Mouse (Mus musculus) stomach, postnatal 0 days (tissue): ENCODE measurements at regions not wholly inside any gene's neighbourhood (a gene's known extent, or its start where the extent isn't known, plus 50 kb on each side); places are given as distances from the start of the nearest gene placed in this dataset.
A peak's percentile ranks its signal among the peaks of the same experiment; 100 is the strongest.

Experiments
- ATAC-seq: fragments of 200-750 bp; cut with Nextera tagmentation; 2 replicates; pipeline ENCODE4 v1.8.0; 2017; ENCODE audit not compliant: low FRiP score, low TSS enrichment
- DNase-seq: peaks from one replicate; pipeline ENCODE4 v3.0.0-alpha.2; 2016; ENCODE audit warnings: low spot score
- H3K27ac ChIP-seq: fragments of 300-500 bp; sonication (generic); replicated peaks from 2 replicates; pipeline ENCODE4 v1.5.1; 2014; ENCODE audit warnings: mild to moderate bottlenecking, control low read depth
- H3K27me3 ChIP-seq: fragments of 300-500 bp; sonication (generic); 2 replicates; pipeline ENCODE4 v1.6.1; 2014; ENCODE audit warnings: low read length; ENCODE audit not compliant: control insufficient read depth, insufficient read depth
- H3K36me3 ChIP-seq: fragments of 300-500 bp; sonication (generic); 2 replicates; pipeline ENCODE4 v1.6.1; 2014; ENCODE audit warnings: low read length, mixed read lengths; ENCODE audit not compliant: control insufficient read depth, insufficient read depth
- H3K4me1 ChIP-seq: fragments of 300-500 bp; sonication (generic); replicated peaks from 2 replicates; pipeline ENCODE4 v1.6.1; 2014; ENCODE audit warnings: antibody characterized with exemption; ENCODE audit not compliant: control insufficient read depth, insufficient read depth
- H3K4me2 ChIP-seq: fragments of 300-500 bp; sonication (generic); replicated peaks from 2 replicates; pipeline ENCODE4 v1.6.1; 2014; ENCODE audit warnings: low read depth, mild to moderate bottlenecking, control low read depth, moderate library complexity
- H3K4me3 ChIP-seq: fragments of 300-500 bp; sonication (generic); 2 replicates; pipeline ENCODE4 v1.5.1; 2014; ENCODE audit warnings: low read depth, low read length, control low read depth
- H3K9ac ChIP-seq: fragments of 300-500 bp; sonication (generic); 2 replicates; pipeline ENCODE4 v1.6.1; 2014; ENCODE audit warnings: mild to moderate bottlenecking, low read length, control low read depth, mixed read lengths
- H3K9me3 ChIP-seq: fragments of 300-500 bp; sonication (generic); 2 replicates; pipeline ENCODE4 v1.6.1; 2016; ENCODE audit warnings: low read length; ENCODE audit not compliant: control insufficient read depth
- CTCF ChIP-seq: IDR thresholded peaks from 2 replicates; pipeline ENCODE4 v1.5.1; 2016; ENCODE audit warnings: antibody characterized with exemption, low read depth, mild to moderate bottlenecking, moderate library complexity
- EP300 ChIP-seq: optimal IDR thresholded peaks from 2 replicates; pipeline ENCODE3; 2016; ENCODE audit warnings: antibody characterized with exemption
- WGBS: fragments of 180-500 bp; shearing (Covaris S2); extraction: QIAGEN DNeasy Blood & Tissue Kit; methylation state at CpG from one replicate; pipeline ENCODE4 v1.1.7; 2014; 5-methylcytosine and 5-hydroxymethylcytosine counted together

- no peak overlapping the region for H3K4me2 ChIP-seq
- TF ChIP-seq CTCF (no peak), EP300 (no peak)
- no peaks in the 10 kb centered on the region for H3K9me3 ChIP-seq
- ATAC-seq (no peak), DNase-seq (no peak)
- H3K4me3 ChIP-seq, result no peak overlapping the region
- H3K36me3 ChIP-seq, result no peaks in the 10 kb centered on the region
- H3K27ac ChIP-seq, result no peak overlapping the region
- no peaks in the 10 kb centered on the region for H3K4me1 ChIP-seq
- no peaks in the 10 kb centered on the region for H3K27me3 ChIP-seq
- 88% methylated on average over 1 of the region's 1 CpGs for WGBS
- H3K9ac ChIP-seq, result no peak overlapping the region
These were observed 230.1 kb downstream of the Lyplal1 start for GRCm38 (mm10) chr1:185887031-185887430.

DNA sequence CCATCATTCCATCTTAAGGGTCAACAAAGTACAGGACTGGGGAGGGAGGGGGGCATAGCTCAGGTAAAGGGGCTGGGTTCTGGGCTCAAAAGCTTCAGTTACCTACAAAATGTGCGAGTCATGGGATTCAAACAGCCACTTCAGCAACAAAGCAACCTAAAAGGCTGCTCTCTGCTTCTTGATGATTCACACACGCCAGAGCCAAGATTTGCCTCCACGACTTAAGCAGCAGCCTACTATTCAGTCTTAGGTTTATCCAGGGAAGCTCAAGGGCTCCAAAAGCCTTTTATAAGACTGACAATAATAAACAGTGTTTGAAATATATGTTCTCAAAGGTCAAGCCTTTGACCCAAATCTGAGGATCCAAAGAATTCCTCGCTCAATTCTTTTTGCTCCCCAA lies 225.3 kb downstream of the Lyplal1 start:
- no peak for TF ChIP-seq CTCF
- no peak for TF ChIP-seq EP300
- Histone ChIP-seq H3K4me3 (no peak overlapping the region), H3K36me3 (no peaks in the 10 kb centered on the region), H3K4me1 (no peaks in the 10 kb centered on the region), H3K9ac (no peak overlapping the region), H3K4me2 (no peak overlapping the region), H3K9me3 (no peaks in the 10 kb centered on the region), H3K27ac (no peak overlapping the region), H3K27me3 (no peaks in the 10 kb centered on the region)
- peak; percentile 18; the same call in 1 of the 2 replicates for ATAC-seq
- no peak for DNase-seq
- 30% methylated on average over 4 of the region's 4 CpGs for WGBS

GRCm38 (mm10) chr1:185893421-185893820 lies 223.7 kb downstream of the Lyplal1 start:
- ATAC-seq (no peak), DNase-seq (no peak)
- no peaks in the 10 kb centered on the region for H3K9me3 ChIP-seq
- H3K9ac ChIP-seq, result no peak overlapping the region
- no peaks in the 10 kb centered on the region for H3K4me1 ChIP-seq
- no peak for TF ChIP-seq CTCF
- no peak for TF ChIP-seq EP300
- H3K36me3 ChIP-seq, result no peaks in the 10 kb centered on the region
- no peak overlapping the region for H3K4me2 ChIP-seq
- no peaks in the 10 kb centered on the region for H3K27me3 ChIP-seq
- WGBS, result 77% methylated on average over 4 of the region's 4 CpGs
- H3K4me3 ChIP-seq, result no peak overlapping the region
- H3K27ac ChIP-seq, result no peak overlapping the region

- 49% methylated on average over 9 of the region's 9 CpGs for WGBS
- H3K9me3 ChIP-seq, result no peaks in the 10 kb centered on the region
- no peaks in the 10 kb centered on the region for H3K36me3 ChIP-seq
- no peaks in the 10 kb centered on the region for H3K4me1 ChIP-seq
- ATAC-seq (no peak), DNase-seq (no peak)
- H3K27ac ChIP-seq, result no peak overlapping the region
- H3K4me2 ChIP-seq, result no peak overlapping the region
- H3K4me3 ChIP-seq, result no peak overlapping the region
- no peak overlapping the region for H3K9ac ChIP-seq
- no peak for TF ChIP-seq CTCF
- no peak for TF ChIP-seq EP300
- no peaks in the 10 kb centered on the region for H3K27me3 ChIP-seq
These were observed 218.6 kb downstream of the Lyplal1 start for GRCm38 (mm10) chr1:185898475-185898874.

DNA sequence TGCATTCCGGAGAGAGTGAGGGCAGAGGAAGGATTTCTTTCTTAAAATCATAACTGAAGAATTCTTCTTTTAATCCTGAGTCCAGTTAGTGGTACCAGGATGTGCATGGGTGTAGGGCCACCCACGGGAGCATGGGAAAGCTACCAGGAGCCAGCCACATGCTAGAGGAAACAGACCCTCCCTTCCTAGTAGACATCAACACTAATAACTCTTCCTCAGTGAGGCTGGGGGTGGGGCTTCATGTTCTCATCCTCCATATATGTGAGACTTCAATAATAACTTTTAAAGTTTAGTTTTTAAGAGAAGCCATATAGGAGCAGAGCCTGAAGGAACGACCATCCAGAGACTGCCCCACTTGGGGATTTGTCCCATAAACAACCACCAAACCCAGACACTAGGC lies 216.8 kb downstream of the Lyplal1 start:
- Histone ChIP-seq H3K4me3 (no peak overlapping the region), H3K36me3 (no peaks in the 10 kb centered on the region), H3K27ac (no peak overlapping the region), H3K4me2 (no peak overlapping the region), H3K4me1 (no peaks in the 10 kb centered on the region), H3K9ac (no peak overlapping the region), H3K9me3 (no peaks in the 10 kb centered on the region), H3K27me3 (no peaks in the 10 kb centered on the region)
- ATAC-seq, result no peak
- no peak for DNase-seq
- 64% methylated on average over 3 of the region's 3 CpGs for WGBS
- TF ChIP-seq EP300, result no peak
- no peak for TF ChIP-seq CTCF

DNA sequence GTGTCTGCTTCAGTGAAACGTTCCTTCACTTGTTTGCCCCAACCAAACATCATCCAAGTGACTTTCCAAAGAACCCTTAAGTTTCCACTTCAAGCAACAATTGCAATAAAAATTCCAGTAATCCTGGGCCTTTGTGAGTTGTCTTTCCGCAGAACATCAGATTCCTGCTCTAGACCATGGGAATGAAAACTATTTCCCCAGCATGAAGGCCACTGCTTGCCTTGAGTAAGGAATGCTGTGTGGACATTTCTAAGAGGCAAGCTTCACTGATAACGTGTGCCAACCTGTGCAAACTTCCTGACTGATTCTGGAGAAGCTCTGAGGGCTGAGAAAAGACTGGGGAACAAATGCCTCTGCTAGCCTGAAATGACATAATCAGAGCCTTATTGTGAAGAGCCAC lies 214.7 kb downstream of the Lyplal1 start:
- Histone ChIP-seq H3K36me3 (no peaks in the 10 kb centered on the region), H3K27me3 (no peaks in the 10 kb centered on the region), H3K4me1 (no peaks in the 10 kb centered on the region), H3K4me2 (no peak overlapping the region), H3K9ac (no peak overlapping the region), H3K4me3 (no peak overlapping the region), H3K9me3 (no peaks in the 10 kb centered on the region), H3K27ac (no peak overlapping the region)
- no peak for DNase-seq
- 74% methylated on average over 3 of the region's 3 CpGs for WGBS
- ATAC-seq, result no peak
- no peak for TF ChIP-seq CTCF
- TF ChIP-seq EP300, result no peak
